Comparison of ENCODE assay signal across 8 mouse cellular contexts in the genomic region with DNA sequence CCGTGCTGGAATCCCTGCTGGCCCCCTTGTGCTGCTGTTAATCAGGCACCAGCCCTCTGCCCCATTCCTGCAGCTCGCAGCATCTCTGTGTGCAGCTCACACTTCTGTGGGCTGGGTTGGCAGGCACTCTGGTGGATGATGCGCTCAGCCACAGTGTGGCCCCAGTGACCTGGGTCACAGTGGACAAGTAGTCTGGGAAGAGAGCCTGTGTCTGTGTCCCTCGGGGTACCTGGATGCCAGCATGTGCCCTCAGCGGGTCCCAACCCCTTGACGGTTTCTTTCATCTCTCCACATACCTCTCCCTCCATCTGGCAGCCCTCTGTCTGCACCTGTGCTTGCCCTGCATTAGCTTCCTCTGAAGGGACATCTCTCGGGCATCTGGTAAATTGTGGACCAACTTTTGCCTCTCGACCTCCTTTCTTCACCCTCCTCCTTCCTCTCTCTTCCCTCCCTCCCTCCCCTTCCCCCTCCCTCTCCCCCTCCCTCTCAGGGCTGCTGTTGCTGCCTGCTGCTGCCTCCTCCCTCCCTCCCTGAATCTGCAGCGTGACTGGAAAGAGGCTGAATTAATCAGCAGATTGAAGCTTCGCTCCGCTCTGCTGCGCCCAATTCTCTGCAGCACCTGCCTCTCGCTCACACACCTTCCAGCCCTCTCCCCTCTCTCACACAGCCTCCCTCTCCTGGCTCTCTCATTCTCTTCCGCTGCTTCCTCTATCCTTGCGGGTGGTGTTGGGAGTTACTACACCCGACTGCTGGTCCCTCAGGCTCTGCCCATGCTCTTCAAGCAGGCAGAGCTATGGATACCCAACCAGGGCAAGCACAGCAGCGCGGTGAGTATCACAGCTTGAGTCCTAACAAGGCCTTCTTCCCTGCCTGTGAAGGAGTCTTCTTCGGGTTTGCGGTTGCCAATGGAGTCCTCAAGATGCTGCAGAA. TPM values are rescaled to one million over a fixed set of nuclear protein-coding genes. Genes with fewer than 3 reads are reported as not detected.
DNase-seq lines count a peak whose midpoint lies in the region; ATAC-seq and TF ChIP-seq lines count a peak whose summit lies in the region.

No protein-coding gene starts in this region.

- no peak for TF ChIP-seq EP300 in stomach, postnatal 0 days (optimal IDR thresholded peaks at IDR 0.05)

- TF ChIP-seq POLR2A in cerebellum, adult 2 months (IDR thresholded peaks at IDR 0.05; ENCODE audit: borderline replicate concordance, insufficient read depth, low read length), result no peak

- DNase-seq in cerebellum, adult 2 months, result peak; percentile 21 to 33
- no peak for DNase-seq in cerebellum, adult 11 months
- peak; percentile 90 for DNase-seq in brain, adult 2 months (ENCODE audit: low read depth, low spot score)
- peak; percentile 44 to 52 for DNase-seq in layer of hippocampus, postnatal 10 days (ENCODE audit: low spot score in 2 of 2)
- DNase-seq in midbrain, embryonic 11.5 days (ENCODE audit: low spot score, missing footprints), result peak; percentile 95
- peak; percentile 47 for DNase-seq in stomach, postnatal 0 days (ENCODE audit: low spot score)
- no peak for DNase-seq in testis, postnatal 14 days (ENCODE audit: low spot score)

- H3K9me3 ChIP-seq in heart, embryonic 16.5 days (replicated peaks; ENCODE audit: control insufficient read depth, low read length), result no peaks in the 10 kb centered on the region
- no peaks in the 10 kb centered on the region for H3K9me3 ChIP-seq in midbrain, embryonic 11.5 days (ENCODE audit: control insufficient read depth, low read length)
- no peaks in the 10 kb centered on the region for H3K9me3 ChIP-seq in stomach, postnatal 0 days (ENCODE audit: control insufficient read depth, low read length)

- H3K4me1 ChIP-seq in cerebellum, adult 2 months (ENCODE audit: control insufficient read depth, insufficient read depth, low read length), result peaks cover 13% of the 10 kb centered on the region
- peaks cover 56% of the 10 kb centered on the region for H3K4me1 ChIP-seq in heart, embryonic 16.5 days (ENCODE audit: control insufficient read depth, insufficient read depth, low read length)
- H3K4me1 ChIP-seq in midbrain, embryonic 11.5 days (ENCODE audit: control insufficient read depth, insufficient read depth, low read length), result peaks cover 51% of the 10 kb centered on the region
- H3K4me1 ChIP-seq in stomach, postnatal 0 days (replicated peaks; ENCODE audit: control insufficient read depth, insufficient read depth), result peaks cover 17% of the 10 kb centered on the region

- H3K27ac ChIP-seq in cerebellum, adult 2 months (ENCODE audit: insufficient read depth, low read length), result peak overlapping the region; percentile 13; the same call in 1 of the 2 replicates
- H3K27ac ChIP-seq in heart, embryonic 16.5 days (ENCODE audit: low read length), result peak overlapping the region; percentile 97
- H3K27ac ChIP-seq in midbrain, embryonic 11.5 days (ENCODE audit: low read depth, low read length), result peak overlapping the region; percentile 84
- peak overlapping the region; percentile 95 for H3K27ac ChIP-seq in stomach, postnatal 0 days (replicated peaks)

- WGBS in cerebellum, adult 2 months, result 34% methylated on average over 20 of the region's 20 CpGs
- 28% methylated on average over 20 of the region's 20 CpGs for WGBS in heart, embryonic 16.5 days
- 8% methylated on average over 20 of the region's 20 CpGs for WGBS in midbrain, embryonic 11.5 days
- WGBS in stomach, postnatal 0 days, result 32% methylated on average over 20 of the region's 20 CpGs

- no peak overlapping the region for H3K4me2 ChIP-seq in heart, embryonic 16.5 days (ENCODE audit: low read depth, low read length)
- H3K4me2 ChIP-seq in midbrain, embryonic 11.5 days, result peak overlapping the region; percentile 35
- 0 out of 2 replicates have a peak overlapping the region, but pooled peaks have one; percentile 3 for H3K4me2 ChIP-seq in stomach, postnatal 0 days (replicated peaks; ENCODE audit: low read depth)

- H3K4me3 ChIP-seq in cerebellum, adult 2 months (replicated peaks; ENCODE audit: insufficient read depth, low read depth, low read length), result peak overlapping the region; percentile 37
- H3K4me3 ChIP-seq in heart, embryonic 16.5 days (ENCODE audit: low read length), result no peak overlapping the region
- peak overlapping the region; percentile 1; the same call in 1 of the 2 replicates for H3K4me3 ChIP-seq in midbrain, embryonic 11.5 days (ENCODE audit: low read depth, low read length)
- no peak overlapping the region for H3K4me3 ChIP-seq in stomach, postnatal 0 days (ENCODE audit: low read depth, low read length)

- H3K9ac ChIP-seq in heart, embryonic 16.5 days (ENCODE audit: low read length), result peak overlapping the region; percentile 38; the same call in 1 of the 2 replicates
- H3K9ac ChIP-seq in midbrain, embryonic 11.5 days (ENCODE audit: low read length), result peak overlapping the region; percentile 33; the same call in 1 of the 2 replicates
- peak overlapping the region; percentile 18; the same call in 1 of the 2 replicates for H3K9ac ChIP-seq in stomach, postnatal 0 days (ENCODE audit: low read length)

- H3K36me3 ChIP-seq in heart, embryonic 16.5 days (ENCODE audit: control insufficient read depth, insufficient read depth), result peaks cover 6% of the 10 kb centered on the region; the same call in 1 of the 2 replicates
- H3K36me3 ChIP-seq in midbrain, embryonic 11.5 days (ENCODE audit: control insufficient read depth, insufficient read depth, low read length), result no peaks in the 10 kb centered on the region
- no peaks in the 10 kb centered on the region for H3K36me3 ChIP-seq in stomach, postnatal 0 days (ENCODE audit: control insufficient read depth, insufficient read depth, low read length)

- H3K27me3 ChIP-seq in cerebellum, adult 2 months (ENCODE audit: control insufficient read depth, insufficient read depth, low read length), result no peaks in the 10 kb centered on the region
- no peaks in the 10 kb centered on the region for H3K27me3 ChIP-seq in heart, embryonic 16.5 days (ENCODE audit: control insufficient read depth, insufficient read depth, low read length)
- no peaks in the 10 kb centered on the region for H3K27me3 ChIP-seq in midbrain, embryonic 11.5 days (ENCODE audit: control insufficient read depth, insufficient read depth, low read length)
- no peaks in the 10 kb centered on the region for H3K27me3 ChIP-seq in stomach, postnatal 0 days (ENCODE audit: control insufficient read depth, insufficient read depth, low read length)

- no peak for ATAC-seq in heart, embryonic 16.5 days (replicated peaks; ENCODE audit: extremely low read depth, insufficient read depth, low FRiP score)
- ATAC-seq in midbrain, embryonic 11.5 days (ENCODE audit: low FRiP score), result peak; percentile 62
- no peak for ATAC-seq in stomach, postnatal 0 days (ENCODE audit: low FRiP score, low TSS enrichment)

- no peak for TF ChIP-seq CTCF in cerebellum, adult 2 months (IDR thresholded peaks at IDR 0.05; ENCODE audit: borderline replicate concordance, insufficient read depth, low read depth, low read length)
- TF ChIP-seq CTCF in stomach, postnatal 0 days (IDR thresholded peaks at IDR 0.05; ENCODE audit: low read depth), result no peak

RNA-seq across cellular contexts. Expression of a gene that starts 15.2 kb away (rescaled TPM):
- 54.2 and 57.4 TPM in 2 replicates for polyA plus RNA-seq in cerebellum, adult 2 months (2012; rRNA removed)
- 36.8 and 43.1 TPM in 2 replicates for polyA plus RNA-seq in heart, embryonic 16.5 days (2015; fragmentation: Nextera tagmentation; extraction: Ambion mirVana)
- 10 to 100 TPM; 33.4 to 38.2 TPM for total RNA-seq in layer of hippocampus, postnatal 10 days (2021)
- 15.1 and 16.7 TPM in 2 replicates for polyA plus RNA-seq in midbrain, embryonic 11.5 days (2014; fragmentation: Nextera tagmentation; extraction: Ambion mirVana)
- 8.2 and 10.0 TPM in 2 replicates for polyA plus RNA-seq in stomach, postnatal 0 days (2015; fragmentation: Nextera tagmentation; extraction: Ambion mirVana)

RNA-seq across cellular contexts. Expression of a gene that starts 33.0 kb away (rescaled TPM):
- polyA plus RNA-seq in cerebellum, adult 2 months (2012; rRNA removed), result 16.5 and 17.1 TPM in 2 replicates
- polyA plus RNA-seq in heart, embryonic 16.5 days (2015; fragmentation: Nextera tagmentation; extraction: Ambion mirVana), result 18.9 and 22.1 TPM in 2 replicates
- 10 to 100 TPM; 20.5 to 21.6 TPM for total RNA-seq in layer of hippocampus, postnatal 10 days (2021)
- polyA plus RNA-seq in midbrain, embryonic 11.5 days (2014; fragmentation: Nextera tagmentation; extraction: Ambion mirVana), result 10.4 and 11.7 TPM in 2 replicates
- polyA plus RNA-seq in stomach, postnatal 0 days (2015; fragmentation: Nextera tagmentation; extraction: Ambion mirVana), result 6.6 and 8.6 TPM in 2 replicates

RNA-seq across cellular contexts. Expression of a gene that starts 34.1 kb away (rescaled TPM):
- 21.1 and 25.0 TPM in 2 replicates for polyA plus RNA-seq in cerebellum, adult 2 months (2012; rRNA removed)
- 26.2 and 28.3 TPM in 2 replicates for polyA plus RNA-seq in heart, embryonic 16.5 days (2015; fragmentation: Nextera tagmentation; extraction: Ambion mirVana)
- total RNA-seq in layer of hippocampus, postnatal 10 days (2021), result 10 to 100 TPM; 16.1 to 22.3 TPM
- polyA plus RNA-seq in midbrain, embryonic 11.5 days (2014; fragmentation: Nextera tagmentation; extraction: Ambion mirVana), result 20.8 and 21.7 TPM in 2 replicates
- polyA plus RNA-seq in stomach, postnatal 0 days (2015; fragmentation: Nextera tagmentation; extraction: Ambion mirVana), result 18.8 and 20.1 TPM in 2 replicates

RNA-seq across cellular contexts. Expression of a gene that starts 43.4 kb away (rescaled TPM):
- 1.8 and 2.5 TPM in 2 replicates for polyA plus RNA-seq in cerebellum, adult 2 months (2012; rRNA removed)
- 17.7 and 18.2 TPM in 2 replicates for polyA plus RNA-seq in heart, embryonic 16.5 days (2015; fragmentation: Nextera tagmentation; extraction: Ambion mirVana)
- 1 to 10 TPM in 1 of 2 experiments, under 1 TPM in 1; 0.73 to 1.0 TPM for total RNA-seq in layer of hippocampus, postnatal 10 days (2021)
- polyA plus RNA-seq in midbrain, embryonic 11.5 days (2014; fragmentation: Nextera tagmentation; extraction: Ambion mirVana), result 2.4 and 2.5 TPM in 2 replicates
- polyA plus RNA-seq in stomach, postnatal 0 days (2015; fragmentation: Nextera tagmentation; extraction: Ambion mirVana), result 58.4 and 63.5 TPM in 2 replicates

Comparison
In these comparisons a context has a peak if more than half of its experiments do, and no peak if none do; other contexts are left out.
1. DNase-seq: peak in cerebellum, adult 2 months (2 of 2), brain, adult 2 months (single experiment), layer of hippocampus, postnatal 10 days (2 of 2), midbrain, embryonic 11.5 days (single experiment) and stomach, postnatal 0 days (single experiment); none in cerebellum, adult 11 months (single experiment) and testis, postnatal 14 days (single experiment).
2. H3K27ac ChIP-seq: peak in every context shown above with its lines; median percentile 97 in heart, embryonic 16.5 days; 95 in stomach, postnatal 0 days; 84 in midbrain, embryonic 11.5 days; 13 in cerebellum, adult 2 months.
3. H3K4me3 ChIP-seq: peak in cerebellum, adult 2 months (single experiment) and midbrain, embryonic 11.5 days (single experiment); none in heart, embryonic 16.5 days (single experiment) and stomach, postnatal 0 days (single experiment).
4. Peak in every context shown above with its lines, with median percentiles within 50 percentile points of each other: H3K9ac ChIP-seq.